Mouse (Mus musculus): ENCODE results near the gene Ambn. TPM values are rescaled to one million over a fixed set of nuclear protein-coding genes. Genes with fewer than 3 reads are reported as not detected.
"Not testable (repeated sequence)": the region's sequence is repeated elsewhere in the genome, so short reads cannot be mapped to it uniquely, and the experiment has no call there.

Ambn gene
- not detected in 2 replicates for polyA plus RNA-seq (2015; fragmentation: Nextera tagmentation; extraction: Ambion mirVana)

GRCm38 (mm10) chr5:88455691-88456090, at the start of gene Ambn:
Ambn (plus strand) TSS chr5:88455991.
- Histone ChIP-seq H3K4me3 (replicated peaks) (no peak within 1 kb of the TSS), H3K27me3 (replicated peaks) (no peaks in the 10 kb centered on the region), H3K9me3 (replicated peaks) (no peaks in the 10 kb centered on the region), H3K4me1 (no peaks in the 10 kb centered on the region), H3K27ac (replicated peaks) (no peak within 1 kb of the TSS), H3K9ac (replicated peaks) (no peak within 1 kb of the TSS), H3K4me2 (no peak within 1 kb of the TSS), H3K36me3 (no peaks in the 10 kb centered on the region)
- 98% methylated on average over 3 of the region's 3 CpGs for WGBS
- ATAC-seq (ENCODE audit: low FRiP score): no peak

- 90% methylated on average over 8 of the region's 8 CpGs for WGBS
- H3K4me3 ChIP-seq (replicated peaks): no peak overlapping the region
- H3K9ac ChIP-seq (replicated peaks): no peak overlapping the region
- H3K4me2 ChIP-seq: no peak overlapping the region
- H3K27me3 ChIP-seq (replicated peaks): no peaks in the 10 kb centered on the region
- no peak for ATAC-seq (ENCODE audit: low FRiP score)
- H3K4me1 ChIP-seq: no peaks in the 10 kb centered on the region
- H3K27ac ChIP-seq (replicated peaks): no peak overlapping the region
- no peaks in the 10 kb centered on the region for H3K9me3 ChIP-seq (replicated peaks)
- H3K36me3 ChIP-seq: no peaks in the 10 kb centered on the region
Measured at GRCm38 (mm10) chr5:88420319-88421065, 35.3 kb upstream of the Ambn start.

- not testable (repeated sequence) for H3K4me1 ChIP-seq; H3K9me3 ChIP-seq (replicated peaks); ATAC-seq (ENCODE audit: low FRiP score); H3K4me2 ChIP-seq; H3K27ac ChIP-seq (replicated peaks); H3K36me3 ChIP-seq; H3K27me3 ChIP-seq (replicated peaks); H3K4me3 ChIP-seq (replicated peaks); H3K9ac ChIP-seq (replicated peaks)
- 61% methylated on average over 2 of the region's 2 CpGs for WGBS
Measured at GRCm38 (mm10) chr5:88424892-88425291, 30.9 kb upstream of the Ambn start.

GRCm38 (mm10) chr5:88426753-88427152, 29.0 kb upstream of the Ambn start:
- H3K27ac ChIP-seq (replicated peaks): no peak overlapping the region
- no peaks in the 10 kb centered on the region for H3K27me3 ChIP-seq (replicated peaks)
- no peaks in the 10 kb centered on the region for H3K9me3 ChIP-seq (replicated peaks)
- no peak overlapping the region for H3K4me2 ChIP-seq
- H3K4me1 ChIP-seq: no peaks in the 10 kb centered on the region
- ATAC-seq (ENCODE audit: low FRiP score): no peak
- 70% methylated on average over 1 of the region's 1 CpGs for WGBS
- H3K36me3 ChIP-seq: no peaks in the 10 kb centered on the region
- no peak overlapping the region for H3K4me3 ChIP-seq (replicated peaks)
- H3K9ac ChIP-seq (replicated peaks): no peak overlapping the region

- no peaks in the 10 kb centered on the region for H3K4me1 ChIP-seq
- H3K9ac ChIP-seq (replicated peaks): no peak overlapping the region
- WGBS: 93% methylated on average over 2 of the region's 2 CpGs
- no peaks in the 10 kb centered on the region for H3K36me3 ChIP-seq
- no peak for ATAC-seq (ENCODE audit: low FRiP score)
- no peaks in the 10 kb centered on the region for H3K9me3 ChIP-seq (replicated peaks)
- no peak overlapping the region for H3K27ac ChIP-seq (replicated peaks)
- H3K4me2 ChIP-seq: no peak overlapping the region
- H3K27me3 ChIP-seq (replicated peaks): no peaks in the 10 kb centered on the region
- H3K4me3 ChIP-seq (replicated peaks): no peak overlapping the region
Measured at GRCm38 (mm10) chr5:88467471-88467870, 11.7 kb downstream of the Ambn start.

GRCm38 (mm10) chr5:88468807-88469704, 13.3 kb downstream of the Ambn start:
- Histone ChIP-seq H3K4me1 (no peaks in the 10 kb centered on the region), H3K4me3 (replicated peaks) (no peak overlapping the region), H3K9ac (replicated peaks) (no peak overlapping the region), H3K27me3 (replicated peaks) (no peaks in the 10 kb centered on the region), H3K9me3 (replicated peaks) (no peaks in the 10 kb centered on the region), H3K4me2 (no peak overlapping the region), H3K27ac (replicated peaks) (no peak overlapping the region), H3K36me3 (no peaks in the 10 kb centered on the region)
- ATAC-seq (ENCODE audit: low FRiP score): no peak
- WGBS: 94% methylated on average over 4 of the region's 4 CpGs

- Histone ChIP-seq H3K9ac (replicated peaks) (no peak within 1 kb of the TSS), H3K9me3 (replicated peaks) (no peaks in the 10 kb centered on the region), H3K27ac (replicated peaks) (no peak within 1 kb of the TSS), H3K4me3 (replicated peaks) (no peak within 1 kb of the TSS), H3K36me3 (no peaks in the 10 kb centered on the region), H3K4me2 (no peak within 1 kb of the TSS), H3K27me3 (replicated peaks) (no peaks in the 10 kb centered on the region), H3K4me1 (no peaks in the 10 kb centered on the region)
- ATAC-seq (ENCODE audit: low FRiP score): no peak
Measured at GRCm38 (mm10) chr5:88487675-88488074, 31.9 kb downstream of the Ambn start, which contains the start of gene Enam. Enam (plus strand) TSS chr5:88487975.

GRCm38 (mm10) chr5:88489004-88489403, 33.2 kb downstream of the Ambn start:
- Histone ChIP-seq H3K27me3 (replicated peaks) (no peaks in the 10 kb centered on the region), H3K4me1 (no peaks in the 10 kb centered on the region), H3K27ac (replicated peaks) (no peak overlapping the region), H3K36me3 (no peaks in the 10 kb centered on the region), H3K4me2 (no peak overlapping the region), H3K9ac (replicated peaks) (no peak overlapping the region), H3K4me3 (replicated peaks) (no peak overlapping the region), H3K9me3 (replicated peaks) (no peaks in the 10 kb centered on the region)
- WGBS: 75% methylated on average over 2 of the region's 2 CpGs
- ATAC-seq (ENCODE audit: low FRiP score): no peak

GRCm38 (mm10) chr5:88491111-88491510, 35.3 kb downstream of the Ambn start:
- no peaks in the 10 kb centered on the region for H3K27me3 ChIP-seq (replicated peaks)
- WGBS: 72% methylated on average over 5 of the region's 5 CpGs
- no peak overlapping the region for H3K4me2 ChIP-seq
- H3K9me3 ChIP-seq (replicated peaks): no peaks in the 10 kb centered on the region
- no peak overlapping the region for H3K4me3 ChIP-seq (replicated peaks)
- no peaks in the 10 kb centered on the region for H3K36me3 ChIP-seq
- H3K27ac ChIP-seq (replicated peaks): no peak overlapping the region
- no peak for ATAC-seq (ENCODE audit: low FRiP score)
- H3K4me1 ChIP-seq: no peaks in the 10 kb centered on the region
- H3K9ac ChIP-seq (replicated peaks): no peak overlapping the region

GRCm38 (mm10) chr5:88499781-88500180, 44.0 kb downstream of the Ambn start:
- Histone ChIP-seq H3K27me3 (replicated peaks) (no peaks in the 10 kb centered on the region), H3K4me3 (replicated peaks) (no peak overlapping the region), H3K9ac (replicated peaks) (no peak overlapping the region), H3K9me3 (replicated peaks) (no peaks in the 10 kb centered on the region), H3K27ac (replicated peaks) (no peak overlapping the region), H3K36me3 (no peaks in the 10 kb centered on the region), H3K4me1 (no peaks in the 10 kb centered on the region), H3K4me2 (no peak overlapping the region)
- WGBS: 90% methylated on average over 3 of the region's 3 CpGs
- no peak for ATAC-seq (ENCODE audit: low FRiP score)

GRCm38 (mm10) chr5:88508555-88508954, 52.8 kb downstream of the Ambn start:
- Histone ChIP-seq H3K4me2 (no peak overlapping the region), H3K4me1 (no peaks in the 10 kb centered on the region), H3K4me3 (replicated peaks) (no peak overlapping the region), H3K9me3 (replicated peaks) (no peaks in the 10 kb centered on the region), H3K27me3 (replicated peaks) (no peaks in the 10 kb centered on the region), H3K27ac (replicated peaks) (no peak overlapping the region), H3K36me3 (no peaks in the 10 kb centered on the region), H3K9ac (replicated peaks) (no peak overlapping the region)
- 55% methylated on average over 1 of the region's 1 CpGs for WGBS
- ATAC-seq (ENCODE audit: low FRiP score): no peak

- no peak overlapping the region for H3K9ac ChIP-seq (replicated peaks)
- H3K4me1 ChIP-seq: no peaks in the 10 kb centered on the region
- H3K9me3 ChIP-seq (replicated peaks): no peaks in the 10 kb centered on the region
- H3K27me3 ChIP-seq (replicated peaks): no peaks in the 10 kb centered on the region
- no peak overlapping the region for H3K4me2 ChIP-seq
- ATAC-seq (ENCODE audit: low FRiP score): no peak
- no peak overlapping the region for H3K4me3 ChIP-seq (replicated peaks)
- no peak overlapping the region for H3K27ac ChIP-seq (replicated peaks)
- H3K36me3 ChIP-seq: no peaks in the 10 kb centered on the region
- WGBS: 83% methylated on average over 1 of the region's 1 CpGs
Measured at GRCm38 (mm10) chr5:88508990-88509389, 53.2 kb downstream of the Ambn start.
